Mouse (Mus musculus) heart, adult 2 months (tissue): ENCODE results near the gene Kcng1. TPM values are rescaled to one million over a fixed set of nuclear protein-coding genes. Genes with fewer than 3 reads are reported as not detected.
A peak's percentile ranks its signal among the peaks of the same experiment; 100 is the strongest.

Experiments used
- DNase-seq, 2 experiments: peaks; one replicate each; pipeline ENCODE4 v3.0.0; 2021
- H3K27ac ChIP-seq: fragments of 200-600 bp; 2 replicates; pipeline ENCODE4 v1.8.1; 2022
- H3K27me3 ChIP-seq: fragments of 200-500 bp; 2 replicates; pipeline ENCODE4 v1.6.1; 2012; ENCODE audit warnings: mild to moderate bottlenecking, low read length, inconsistent platforms, mixed read lengths; ENCODE audit not compliant: control insufficient read depth, insufficient read depth
- H3K36me3 ChIP-seq: fragments of 200-500 bp; 2 replicates; pipeline ENCODE4 v1.6.1; 2012; ENCODE audit warnings: low read length, inconsistent platforms; ENCODE audit not compliant: control insufficient read depth, insufficient read depth
- H3K4me1 ChIP-seq: fragments of 200-500 bp; 2 replicates; pipeline ENCODE4 v1.6.1; 2011; ENCODE audit warnings: low read length; ENCODE audit not compliant: control insufficient read depth, insufficient read depth
- H3K4me3 ChIP-seq: fragments of 200-600 bp; 2 replicates; pipeline ENCODE4 v1.8.1; 2022
- H3K79me2 ChIP-seq: fragments of 200-500 bp; replicated peaks from 2 replicates; pipeline ENCODE4 v1.6.1; 2012; ENCODE audit warnings: mild to moderate bottlenecking, inconsistent platforms, low read length, moderate library complexity, mixed read lengths; ENCODE audit not compliant: control insufficient read depth, insufficient read depth
- H3K9ac ChIP-seq: fragments of 200-500 bp; 2 replicates; pipeline ENCODE4 v1.6.1; 2012; ENCODE audit warnings: low read depth, mild to moderate bottlenecking, control low read depth, inconsistent platforms, low read length, mixed read lengths
- CTCF ChIP-seq: fragments of 200-600 bp; IDR thresholded peaks from 2 replicates; pipeline ENCODE4 v1.8.1; 2022; ENCODE audit warnings: antibody characterized with exemption, mild to moderate bottlenecking, moderate library complexity
- EP300 ChIP-seq: fragments of 200-500 bp; IDR thresholded peaks from 2 replicates; pipeline ENCODE4 v1.6.1; 2011; ENCODE audit warnings: low read depth, low read length, control low read depth; ENCODE audit not compliant: insufficient read depth
- POLR2A ChIP-seq: fragments of 200-500 bp; IDR thresholded peaks from 2 replicates; pipeline ENCODE4 v1.6.1; 2011; ENCODE audit warnings: mild to moderate bottlenecking, low read depth, low read length, control low read depth; ENCODE audit not compliant: insufficient read depth
- WGBS: fragments of 180-500 bp; shearing (Covaris S2); methylation state at CpG from one replicate; pipeline ENCODE4 v1.1.7; 2018; 5-methylcytosine and 5-hydroxymethylcytosine counted together
- intact Hi-C: fragments of 180-260 bp; cut with DNase I; formaldehyde crosslinking; loops from one replicate; pipeline ENCODE4 v1.15.1; 2025
- polyA plus RNA-seq: library from polyadenylated mRNA; depleted of rRNA; stranded (reverse); fragments of >200 nt; gene quantifications from 2 replicates; pipeline ENCODE4 v1.2.3, GENCODE M21; 2012; rRNA removed
- total RNA-seq, 2 experiments: library from RNA; stranded (reverse); gene quantifications; 2 replicates each; pipeline ENCODE4 v1.2.3; 2021

The Kcng1 gene
- total and polyA plus RNA-seq, 3 experiments: 0.04 TPM; not detected in 2

- peak overlapping the region; percentile 84 for H3K9ac ChIP-seq
- intact Hi-C loops: loop anchor here (1.0 kb wide), 1 partner anchor 24 kb away; the partner anchor contains the start of gene Adnp
- H3K4me3 ChIP-seq: peak overlapping the region; percentile 94
- H3K27me3 ChIP-seq: no peaks in the 10 kb centered on the region
- TF ChIP-seq EP300: no peak
- TF ChIP-seq CTCF: no peak
- no peak for TF ChIP-seq POLR2A
- peaks cover 2% of the 10 kb centered on the region for H3K36me3 ChIP-seq
- WGBS: 4% methylated on average over 101 of the region's 105 CpGs
- no peak for DNase-seq
- peaks cover 9% of the 10 kb centered on the region; the same call in 1 of the 2 replicates for H3K79me2 ChIP-seq
- peaks cover 5% of the 10 kb centered on the region for H3K4me1 ChIP-seq
- peak overlapping the region; percentile 99 for H3K27ac ChIP-seq
Observed at GRCm38 (mm10) chr2:168230773-168231470, 50.6 kb downstream of the Kcng1 start.

GRCm38 (mm10) chr2:168230026-168230728 is 51.4 kb downstream of the Kcng1 start, which contains the start of the genes Gm20716, Dpm1 and Mocs3:
Gm20716 (minus strand) TSS chr2:168230364.
Dpm1 (minus strand) TSS chr2:168230591.
Mocs3 (plus strand) TSS chr2:168230622.
- peak within 1 kb of the TSS; percentile 84 for H3K9ac ChIP-seq
- peaks cover 2% of the 10 kb centered on the region for H3K36me3 ChIP-seq
- intact Hi-C loops: loop anchor here (1.0 kb wide), 1 partner anchor 23 kb away; the partner anchor contains the start of gene Adnp
- DNase-seq: peak; percentile 90 to 93
- H3K4me1 ChIP-seq: peaks cover 5% of the 10 kb centered on the region
- peak within 1 kb of the TSS; percentile 99 for H3K27ac ChIP-seq
- peak within 1 kb of the TSS; percentile 94 for H3K4me3 ChIP-seq
- H3K27me3 ChIP-seq: no peaks in the 10 kb centered on the region
- TF ChIP-seq POLR2A (peak; percentile 94), EP300 (peak; percentile 49; the same call in 1 of the 2 replicates), CTCF (no peak)
- WGBS: under 1% methylated on average over 73 of the region's 73 CpGs
- H3K79me2 ChIP-seq: peaks cover 9% of the 10 kb centered on the region; the same call in 1 of the 2 replicates

- TF ChIP-seq CTCF (no peak), EP300 (no peak), POLR2A (no peak)
- intact Hi-C loops: loop anchor here (1.0 kb wide), 1 partner anchor 22 kb away; the partner anchor contains the start of gene Adnp
- peaks cover 2% of the 10 kb centered on the region for H3K36me3 ChIP-seq
Observed at GRCm38 (mm10) chr2:168229116-168230025, 52.2 kb downstream of the Kcng1 start.

GRCm38 (mm10) chr2:168223326-168223725 is 58.2 kb downstream of the Kcng1 start:
- intact Hi-C loops: no loop called here
- H3K36me3 ChIP-seq: peaks cover 2% of the 10 kb centered on the region; the same call in 1 of the 2 replicates
- no peaks in the 10 kb centered on the region; the same call in 1 of the 2 replicates for H3K4me1 ChIP-seq
- H3K9ac ChIP-seq: no peak overlapping the region
- WGBS: 84% methylated on average over 6 of the region's 6 CpGs
- no peak for DNase-seq
- no peak overlapping the region for H3K27ac ChIP-seq
- TF ChIP-seq CTCF (no peak), EP300 (no peak), POLR2A (no peak)
- no peak overlapping the region for H3K4me3 ChIP-seq
- peaks cover 4% of the 10 kb centered on the region; the same call in 1 of the 2 replicates for H3K79me2 ChIP-seq
- H3K27me3 ChIP-seq: no peaks in the 10 kb centered on the region

More at GRCm38 (mm10) chr2:168229116-168230025, 52.2 kb downstream of the Kcng1 start:
- Histone ChIP-seq H3K27me3 (no peaks in the 10 kb centered on the region), H3K4me1 (peaks cover 5% of the 10 kb centered on the region), H3K9ac (peak overlapping the region; percentile 78), H3K4me3 (peak overlapping the region; percentile 94), H3K27ac (peak overlapping the region; percentile 99), H3K79me2 (peaks cover 9% of the 10 kb centered on the region; the same call in 1 of the 2 replicates)
- 11% methylated on average over 41 of the region's 41 CpGs for WGBS
- DNase-seq: no peak

GRCm38 (mm10) chr2:168213788-168214397 is 67.6 kb downstream of the Kcng1 start:
- Histone ChIP-seq H3K79me2 (no peaks in the 10 kb centered on the region), H3K36me3 (no peaks in the 10 kb centered on the region; the same call in 1 of the 2 replicates), H3K4me3 (no peak overlapping the region), H3K4me1 (no peaks in the 10 kb centered on the region), H3K27ac (no peak overlapping the region), H3K27me3 (no peaks in the 10 kb centered on the region), H3K9ac (no peak overlapping the region)
- intact Hi-C loops: no loop called here
- WGBS: 66% methylated on average over 5 of the region's 5 CpGs
- no peak for TF ChIP-seq CTCF
- no peak for TF ChIP-seq POLR2A
- no peak for TF ChIP-seq EP300
- no peak for DNase-seq

Other genes starting within 250 kb of the Kcng1 start
- 1 to 10 TPM; 2.0 to 2.2 TPM for gene Pard6b, start 200.7 kb downstream of the Kcng1 start, total RNA-seq
- 2.4 TPM in 2 replicates for gene Pard6b, start 200.7 kb downstream of the Kcng1 start, polyA plus RNA-seq
- 10 to 100 TPM; 29.6 to 30.7 TPM for gene Adnp, start 74.6 kb downstream of the Kcng1 start, total RNA-seq
- gene Adnp, start 74.6 kb downstream of the Kcng1 start, polyA plus RNA-seq: 7.4 and 11.2 TPM in 2 replicates
- gene Gm20716, start 51.4 kb downstream of the Kcng1 start, total RNA-seq: 10 to 100 TPM; 11.5 to 14.7 TPM
- 4.4 and 15.9 TPM in 2 replicates for gene Gm20716, start 51.4 kb downstream of the Kcng1 start, polyA plus RNA-seq
- 10 to 100 TPM; 77.6 to 88.1 TPM for gene Dpm1, start 51.1 kb downstream of the Kcng1 start, total RNA-seq
- gene Dpm1, start 51.1 kb downstream of the Kcng1 start, polyA plus RNA-seq: 15.8 and 25.5 TPM in 2 replicates
- 1 to 10 TPM; 7.7 to 8.7 TPM for gene Mocs3, start 51.1 kb downstream of the Kcng1 start, total RNA-seq
- 4.0 TPM in 2 replicates for gene Mocs3, start 51.1 kb downstream of the Kcng1 start, polyA plus RNA-seq